Mouse (Mus musculus) layer of hippocampus, adult 2 months (tissue): ENCODE data around the gene Zbtb6. TPM values are rescaled to one million over a fixed set of nuclear protein-coding genes. Genes with fewer than 3 reads are reported as not detected.

Experiments
- DNase-seq, 2 experiments: peaks; one replicate each; pipeline ENCODE4 v3.0.0; 2022; ENCODE audit warnings: low spot score in 2 of 2
- H3K27ac ChIP-seq: fragments of 200-600 bp; 2 replicates; pipeline ENCODE4 v1.8.1; 2022
- H3K4me3 ChIP-seq: fragments of 200-600 bp; 2 replicates; pipeline ENCODE4 v1.8.1; 2022; ENCODE audit warnings: mild to moderate bottlenecking
- CTCF ChIP-seq: fragments of 200-600 bp; conservative IDR thresholded peaks from 2 replicates; pipeline ENCODE4 v1.8.1; 2022; ENCODE audit warnings: antibody characterized with exemption, mild to moderate bottlenecking, moderate library complexity
- total RNA-seq, 2 experiments: library from RNA; stranded (reverse); gene quantifications; 2 replicates each; pipeline ENCODE4 v1.2.3; 2021

Zbtb6 gene
- total RNA-seq, 2 experiments from 2014 or later: 15.2 to 15.6 TPM

GRCm38 (mm10) chr2:37430593-37431464 lies 12.1 kb downstream of the Zbtb6 start:
- TF ChIP-seq CTCF: no peak; the same call in 1 of the 2 replicates
- peak overlapping the region; percentile 96 for H3K27ac ChIP-seq
- H3K4me3 ChIP-seq: peak overlapping the region; percentile 57
- peak; percentile 83 to 90 for DNase-seq

- TF ChIP-seq CTCF: no peak; the same call in 1 of the 2 replicates
- Histone ChIP-seq H3K27ac (peak overlapping the region; percentile 98), H3K4me3 (peak overlapping the region; percentile 71; the same call in 1 of the 2 replicates)
- no peak for DNase-seq
These were observed 19.3 kb downstream of the Zbtb6 start for GRCm38 (mm10) chr2:37423671-37424070.

GRCm38 (mm10) chr2:37422306-37423304 lies 20.4 kb downstream of the Zbtb6 start, which contains the start of gene Rc3h2:
Rc3h2 (minus strand) TSS chr2:37422903.
- no peak for TF ChIP-seq CTCF
- Histone ChIP-seq H3K4me3 (peak within 1 kb of the TSS; percentile 71), H3K27ac (peak within 1 kb of the TSS; percentile 98)
- DNase-seq: peak; percentile 96 to 97

- DNase-seq: no peak
- Histone ChIP-seq H3K4me3 (peak overlapping the region; percentile 71), H3K27ac (peak overlapping the region; percentile 98)
- no peak for TF ChIP-seq CTCF
These were observed 21.1 kb downstream of the Zbtb6 start for GRCm38 (mm10) chr2:37421903-37422302.

GRCm38 (mm10) chr2:37395539-37395938 lies 47.4 kb downstream of the Zbtb6 start:
- Histone ChIP-seq H3K27ac (no peak overlapping the region), H3K4me3 (no peak overlapping the region)
- DNase-seq: no peak
- TF ChIP-seq CTCF: peak; percentile 68

- peak in 1 of 2 experiments; percentile 56 for DNase-seq
- TF ChIP-seq CTCF: no peak
- Histone ChIP-seq H3K4me3 (no peak overlapping the region), H3K27ac (peak overlapping the region; percentile 49)
These were observed 60.0 kb downstream of the Zbtb6 start for GRCm38 (mm10) chr2:37382921-37383320.

GRCm38 (mm10) chr2:37380189-37380588 lies 62.8 kb downstream of the Zbtb6 start:
- H3K4me3 ChIP-seq: no peak overlapping the region
- peak; percentile 86 for TF ChIP-seq CTCF
- H3K27ac ChIP-seq: no peak overlapping the region
- DNase-seq: peak; percentile 46 to 68

- H3K27ac ChIP-seq: peak overlapping the region; percentile 44; the same call in 1 of the 2 replicates
- no peak for TF ChIP-seq CTCF
- DNase-seq: no peak
- no peak overlapping the region for H3K4me3 ChIP-seq
These were observed 67.0 kb downstream of the Zbtb6 start for GRCm38 (mm10) chr2:37376018-37376417.

Other genes with a start within 250 kb of the Zbtb6 start
- gene Olfr366, start 231.6 kb downstream of the Zbtb6 start, total RNA-seq: not detected
- not detected for gene Olfr368, start 116.7 kb downstream of the Zbtb6 start, total RNA-seq
- gene Pdcl, start 83.8 kb downstream of the Zbtb6 start, total RNA-seq: 10 to 100 TPM; 26.1 to 31.3 TPM
- gene Rc3h2, start 20.3 kb downstream of the Zbtb6 start, total RNA-seq: 10 to 100 TPM; 85.9 to 91.9 TPM
- gene Zbtb26, start within 50 bp of the Zbtb6 start, total RNA-seq: 10 to 100 TPM in 1 of 2 experiments, 1 to 10 TPM in 1; 9.7 to 11.9 TPM
- gene Rabgap1, start 108 bp upstream of the Zbtb6 start, total RNA-seq: 10 to 100 TPM; 92.7 to 99.2 TPM
- 1 to 10 TPM; 2.7 to 3.5 TPM for gene Gpr21, start 73.2 kb upstream of the Zbtb6 start, total RNA-seq